Mouse (Mus musculus) forebrain, embryonic 15.5 days (tissue): ENCODE measurements at regions not wholly inside any gene's neighbourhood (a gene's known extent, or its start where the extent isn't known, plus 50 kb on each side); places are given as distances from the start of the nearest gene placed in this dataset.

Experiments used
- ATAC-seq: fragments of 200-750 bp; cut with Nextera tagmentation; replicated peaks from 2 replicates; pipeline ENCODE4 v1.8.0; 2017; ENCODE audit warnings: mild to moderate bottlenecking, moderate TSS enrichment, moderate library complexity
- H3K27ac ChIP-seq: fragments of 300-500 bp; sonication (generic); replicated peaks from 2 replicates; pipeline ENCODE4 v1.5.1; 2015; ENCODE audit warnings: mild to moderate bottlenecking, inconsistent platforms
- H3K27me3 ChIP-seq: fragments of 300-500 bp; sonication (generic); 2 replicates; pipeline ENCODE4 v1.6.1; 2015; ENCODE audit warnings: inconsistent platforms
- H3K36me3 ChIP-seq: fragments of 300-500 bp; sonication (generic); 2 replicates; pipeline ENCODE4 v1.6.1; 2015; ENCODE audit warnings: mild to moderate bottlenecking, inconsistent platforms
- H3K4me1 ChIP-seq: fragments of 300-500 bp; sonication (generic); 2 replicates; pipeline ENCODE4 v1.6.1; 2015; ENCODE audit warnings: inconsistent platforms
- H3K4me2 ChIP-seq: fragments of 300-500 bp; sonication (generic); replicated peaks from 2 replicates; pipeline ENCODE4 v1.6.1; 2015; ENCODE audit warnings: mild to moderate bottlenecking, inconsistent platforms
- H3K4me3 ChIP-seq: fragments of 300-500 bp; sonication (generic); 2 replicates; pipeline ENCODE4 v1.5.1; 2015; ENCODE audit warnings: mild to moderate bottlenecking, inconsistent platforms
- H3K9ac ChIP-seq: fragments of 300-500 bp; sonication (generic); replicated peaks from 2 replicates; pipeline ENCODE4 v1.6.1; 2015; ENCODE audit warnings: mild to moderate bottlenecking, inconsistent platforms
- H3K9me3 ChIP-seq: fragments of 300-500 bp; sonication (generic); 2 replicates; pipeline ENCODE4 v1.6.1; 2016; ENCODE audit warnings: inconsistent platforms
- WGBS: fragments of 180-500 bp; shearing (Covaris S2); methylation state at CpG from one replicate; pipeline ENCODE4 v1.1.7; 2015; ENCODE audit warnings: mixed read lengths; 5-methylcytosine and 5-hydroxymethylcytosine counted together

- Histone ChIP-seq H3K36me3 (no peaks in the 10 kb centered on the region), H3K27me3 (no peaks in the 10 kb centered on the region), H3K9ac (no peak overlapping the region), H3K4me3 (no peak overlapping the region), H3K4me1 (peaks cover 10% of the 10 kb centered on the region; the same call in 1 of the 2 replicates), H3K4me2 (no peak overlapping the region), H3K27ac (no peak overlapping the region), H3K9me3 (no peaks in the 10 kb centered on the region)
- ATAC-seq, result peak; percentile 32; the same call in 1 of the 2 replicates
- 9% methylated on average over 8 of the region's 8 CpGs for WGBS
These were observed 209.9 kb downstream of the Cdh11 start for GRCm38 (mm10) chr8:102575523-102575922.

- ATAC-seq, result no peak
- H3K4me3 ChIP-seq, result no peak overlapping the region
- no peak overlapping the region for H3K27ac ChIP-seq
- 84% methylated on average over 5 of the region's 5 CpGs for WGBS
- no peaks in the 10 kb centered on the region for H3K27me3 ChIP-seq
- H3K4me2 ChIP-seq, result no peak overlapping the region
- H3K36me3 ChIP-seq, result no peaks in the 10 kb centered on the region
- no peak overlapping the region for H3K9ac ChIP-seq
- no peaks in the 10 kb centered on the region for H3K9me3 ChIP-seq
- H3K4me1 ChIP-seq, result no peaks in the 10 kb centered on the region
These were observed 217.7 kb downstream of the Cdh11 start for GRCm38 (mm10) chr8:102567779-102568178.

- Histone ChIP-seq H3K4me1 (peaks cover 15% of the 10 kb centered on the region), H3K9ac (no peak overlapping the region), H3K27ac (peak overlapping the region; percentile 36), H3K4me2 (no peak overlapping the region), H3K4me3 (no peak overlapping the region), H3K9me3 (no peaks in the 10 kb centered on the region), H3K27me3 (no peaks in the 10 kb centered on the region), H3K36me3 (no peaks in the 10 kb centered on the region)
- WGBS, result 64% methylated on average over 6 of the region's 6 CpGs
- ATAC-seq, result no peak
These were observed 231.2 kb downstream of the Cdh11 start for GRCm38 (mm10) chr8:102554213-102554612.

GRCm38 (mm10) chr8:102553348-102553935, 232.0 kb downstream of the Cdh11 start:
- Histone ChIP-seq H3K4me1 (peaks cover 15% of the 10 kb centered on the region), H3K9me3 (no peaks in the 10 kb centered on the region), H3K36me3 (no peaks in the 10 kb centered on the region), H3K4me3 (no peak overlapping the region), H3K9ac (no peak overlapping the region), H3K4me2 (no peak overlapping the region), H3K27me3 (no peaks in the 10 kb centered on the region), H3K27ac (peak overlapping the region; percentile 69)
- WGBS, result 18% methylated on average over 9 of the region's 9 CpGs
- peak; percentile 75 for ATAC-seq

- 69% methylated on average over 3 of the region's 3 CpGs for WGBS
- Histone ChIP-seq H3K4me3 (no peak overlapping the region), H3K4me1 (peaks cover 10% of the 10 kb centered on the region; the same call in 1 of the 2 replicates), H3K27ac (no peak overlapping the region), H3K4me2 (no peak overlapping the region), H3K27me3 (no peaks in the 10 kb centered on the region), H3K9ac (no peak overlapping the region), H3K36me3 (no peaks in the 10 kb centered on the region), H3K9me3 (no peaks in the 10 kb centered on the region)
- no peak for ATAC-seq
These were observed 246.6 kb downstream of the Cdh11 start for GRCm38 (mm10) chr8:102538886-102539285.

- 0 out of 2 replicates have a peak, but pooled peaks have one; percentile 46 for ATAC-seq
- Histone ChIP-seq H3K27me3 (no peaks in the 10 kb centered on the region), H3K4me2 (no peak overlapping the region), H3K4me3 (no peak overlapping the region), H3K9ac (no peak overlapping the region), H3K36me3 (no peaks in the 10 kb centered on the region), H3K9me3 (no peaks in the 10 kb centered on the region), H3K4me1 (peaks cover 10% of the 10 kb centered on the region; the same call in 1 of the 2 replicates), H3K27ac (no peak overlapping the region)
- 21% methylated on average over 3 of the region's 3 CpGs for WGBS
These were observed 247.4 kb downstream of the Cdh11 start for GRCm38 (mm10) chr8:102538068-102538467.

GRCm38 (mm10) chr8:102518446-102518845, 267.0 kb downstream of the Cdh11 start:
- H3K4me3 ChIP-seq, result no peak overlapping the region

GRCm38 (mm10) chr8:102515748-102516147, 269.7 kb downstream of the Cdh11 start:
- Histone ChIP-seq H3K9ac (no peak overlapping the region), H3K27ac (no peak overlapping the region), H3K4me1 (no peaks in the 10 kb centered on the region), H3K4me2 (no peak overlapping the region), H3K9me3 (no peaks in the 10 kb centered on the region), H3K36me3 (no peaks in the 10 kb centered on the region), H3K4me3 (no peak overlapping the region), H3K27me3 (no peaks in the 10 kb centered on the region)
- no peak for ATAC-seq

More at GRCm38 (mm10) chr8:102518446-102518845, 267.0 kb downstream of the Cdh11 start:
- Histone ChIP-seq H3K27me3 (no peaks in the 10 kb centered on the region), H3K9ac (no peak overlapping the region), H3K4me2 (no peak overlapping the region), H3K27ac (no peak overlapping the region), H3K9me3 (no peaks in the 10 kb centered on the region), H3K36me3 (no peaks in the 10 kb centered on the region), H3K4me1 (no peaks in the 10 kb centered on the region)
- ATAC-seq, result no peak

- WGBS, result 15% methylated on average over 2 of the region's 2 CpGs
These were observed 270.5 kb downstream of the Cdh11 start for GRCm38 (mm10) chr8:102514805-102515424.

GRCm38 (mm10) chr8:102500751-102501150, 284.7 kb downstream of the Cdh11 start:
- no peaks in the 10 kb centered on the region for H3K27me3 ChIP-seq
- no peaks in the 10 kb centered on the region for H3K9me3 ChIP-seq
- no peak for ATAC-seq
- H3K4me3 ChIP-seq, result no peak overlapping the region
- H3K4me2 ChIP-seq, result no peak overlapping the region
- H3K9ac ChIP-seq, result no peak overlapping the region
- no peak overlapping the region for H3K27ac ChIP-seq
- 86% methylated on average over 4 of the region's 4 CpGs for WGBS
- H3K36me3 ChIP-seq, result no peaks in the 10 kb centered on the region
- H3K4me1 ChIP-seq, result 0 out of 2 replicates have a peak, but pooled peaks cover 5% of the 10 kb centered on the region

More at GRCm38 (mm10) chr8:102514805-102515424, 270.5 kb downstream of the Cdh11 start:
- Histone ChIP-seq H3K4me2 (no peak overlapping the region), H3K27me3 (no peaks in the 10 kb centered on the region), H3K36me3 (no peaks in the 10 kb centered on the region), H3K4me3 (no peak overlapping the region), H3K27ac (no peak overlapping the region), H3K9me3 (no peaks in the 10 kb centered on the region), H3K4me1 (no peaks in the 10 kb centered on the region), H3K9ac (no peak overlapping the region)
- no peak for ATAC-seq

GRCm38 (mm10) chr8:102500202-102500601, 285.2 kb downstream of the Cdh11 start:
- Histone ChIP-seq H3K4me1 (0 out of 2 replicates have a peak, but pooled peaks cover 5% of the 10 kb centered on the region), H3K4me3 (no peak overlapping the region), H3K27ac (no peak overlapping the region), H3K36me3 (no peaks in the 10 kb centered on the region), H3K9me3 (no peaks in the 10 kb centered on the region), H3K4me2 (no peak overlapping the region), H3K27me3 (no peaks in the 10 kb centered on the region), H3K9ac (no peak overlapping the region)
- ATAC-seq, result no peak
- 90% methylated on average over 3 of the region's 3 CpGs for WGBS

GRCm38 (mm10) chr8:102499091-102499490, 286.4 kb downstream of the Cdh11 start:
- no peaks in the 10 kb centered on the region for H3K27me3 ChIP-seq
- H3K36me3 ChIP-seq, result no peaks in the 10 kb centered on the region
- no peak overlapping the region for H3K9ac ChIP-seq
- no peak overlapping the region for H3K4me2 ChIP-seq
- no peaks in the 10 kb centered on the region for H3K9me3 ChIP-seq
- 0 out of 2 replicates have a peak, but pooled peaks cover 5% of the 10 kb centered on the region for H3K4me1 ChIP-seq
- H3K27ac ChIP-seq, result no peak overlapping the region
- WGBS, result 56% methylated on average over 4 of the region's 4 CpGs
- H3K4me3 ChIP-seq, result no peak overlapping the region
- no peak for ATAC-seq
